Mouse (Mus musculus) lung, adult 18-20 months (tissue): ENCODE measurements around the gene Trpc3.
A peak's percentile ranks its signal among the peaks of the same experiment; 100 is the strongest.
"Not testable (repeated sequence)": the region's sequence is repeated elsewhere in the genome, so short reads cannot be mapped to it uniquely, and the experiment has no call there.

Experiments used
- DNase-seq, 2 experiments: peaks; one replicate each; pipeline ENCODE4 v3.0.0; 2022; ENCODE audit warnings: mixed read lengths in 2 of 2

The Trpc3 gene

DNA sequence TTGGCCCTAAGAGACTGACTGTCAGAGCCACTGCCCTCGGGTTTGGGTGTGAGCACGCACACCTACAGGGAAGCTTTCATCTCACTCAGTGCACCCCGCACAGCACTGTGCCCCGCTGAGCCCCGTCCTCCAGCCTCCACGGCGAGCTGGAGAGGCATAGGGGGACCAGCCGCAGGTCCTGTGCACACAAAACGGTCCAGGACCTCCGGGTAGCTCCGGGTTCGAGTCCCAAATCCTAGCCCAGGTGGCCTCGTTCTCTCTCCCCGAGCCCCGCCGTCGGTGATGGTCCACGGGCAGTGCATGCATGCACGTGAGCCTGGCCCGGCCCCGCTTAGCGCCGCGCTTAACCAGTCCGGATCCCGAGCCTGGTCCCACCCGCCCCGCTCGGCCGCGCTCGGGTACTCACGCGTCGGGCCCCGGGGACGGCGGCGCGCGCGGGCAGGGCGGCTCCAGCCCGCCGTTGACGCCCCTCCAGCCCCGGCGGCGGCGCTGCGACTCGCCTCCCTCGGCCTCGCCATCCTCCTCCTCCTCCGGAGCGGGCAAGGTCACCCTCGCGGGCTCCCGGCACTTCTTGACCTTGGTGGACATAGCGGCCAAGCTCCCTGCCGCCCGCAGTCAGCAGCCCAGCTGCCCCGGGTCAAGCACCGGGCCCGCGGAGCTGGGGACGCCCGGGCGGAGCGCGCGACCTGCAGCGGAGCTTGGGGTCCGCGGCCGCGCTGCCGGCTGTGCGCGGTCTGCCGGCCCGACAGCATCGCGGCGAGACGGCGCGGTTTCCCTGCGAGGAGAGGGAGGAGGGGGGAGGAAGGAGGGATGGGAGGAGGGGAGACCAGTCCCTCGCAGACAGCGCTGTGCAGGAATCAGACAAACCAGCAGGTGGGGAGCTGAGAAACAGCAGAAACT, at the start of gene Trpc3:
Trpc3 (minus strand) TSS at position 776 of the 900 bp plus-strand sequence.
- peak in 1 of 2 experiments; percentile 2 for DNase-seq

DNA sequence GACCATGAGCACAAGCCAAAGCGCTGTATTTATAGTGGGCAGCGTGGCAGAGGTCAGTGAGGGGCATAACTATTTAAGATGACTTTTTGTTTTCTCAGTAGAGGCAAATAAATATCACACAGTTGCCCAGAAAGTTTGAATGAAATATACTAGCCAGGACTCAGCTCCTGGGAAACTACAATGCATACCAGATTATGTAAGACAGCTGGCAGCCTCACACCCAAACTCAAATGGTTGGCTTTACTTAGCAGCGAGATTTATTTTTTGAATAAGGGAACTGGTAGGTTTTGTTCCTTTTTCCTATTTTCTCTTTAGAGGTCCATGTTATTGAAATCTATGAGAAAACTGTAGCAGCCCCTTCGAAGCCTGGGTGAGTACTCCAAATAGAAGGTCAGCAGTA, 48.1 kb upstream of the Trpc3 start:
- no peak for DNase-seq

DNA sequence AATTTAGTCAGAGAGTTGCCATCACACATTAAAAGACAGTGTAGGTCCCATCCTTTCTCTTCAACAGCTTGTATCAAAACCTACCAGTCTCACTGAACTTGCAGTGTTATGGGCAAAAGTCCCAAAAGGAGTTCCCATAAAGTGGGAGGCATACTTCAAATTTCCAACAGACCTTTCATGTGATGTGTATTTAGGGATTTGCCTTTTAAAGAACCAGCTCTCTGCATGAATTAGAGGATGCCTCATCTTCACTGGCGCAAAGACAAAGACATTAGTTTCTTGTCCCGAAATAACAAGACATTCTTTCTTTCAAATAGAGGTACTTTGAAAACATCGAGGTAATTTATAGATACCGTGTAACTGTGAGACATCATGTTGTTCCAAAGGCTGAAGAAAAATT, 43.1 kb upstream of the Trpc3 start:
- DNase-seq: no peak

DNA sequence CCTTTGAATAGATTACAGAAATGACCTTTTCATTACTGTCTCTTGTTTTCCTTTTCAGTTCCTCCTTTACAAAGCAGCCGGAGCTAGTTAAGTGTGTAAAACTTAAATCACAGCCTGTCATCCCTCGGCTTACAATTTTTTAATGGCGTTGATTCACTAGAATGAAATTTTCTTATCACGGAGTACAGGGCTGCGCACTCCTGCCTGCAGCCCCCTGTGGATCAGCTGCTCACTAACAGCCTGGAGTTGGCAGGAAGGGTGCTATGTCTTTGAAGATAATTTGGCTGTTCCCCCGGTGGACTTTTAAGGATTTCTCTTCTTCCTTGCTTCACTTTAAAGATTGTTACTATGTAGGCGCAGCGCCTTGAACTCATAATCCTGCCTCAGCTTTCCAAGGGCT, 36.6 kb upstream of the Trpc3 start:
- no peak for DNase-seq

DNA sequence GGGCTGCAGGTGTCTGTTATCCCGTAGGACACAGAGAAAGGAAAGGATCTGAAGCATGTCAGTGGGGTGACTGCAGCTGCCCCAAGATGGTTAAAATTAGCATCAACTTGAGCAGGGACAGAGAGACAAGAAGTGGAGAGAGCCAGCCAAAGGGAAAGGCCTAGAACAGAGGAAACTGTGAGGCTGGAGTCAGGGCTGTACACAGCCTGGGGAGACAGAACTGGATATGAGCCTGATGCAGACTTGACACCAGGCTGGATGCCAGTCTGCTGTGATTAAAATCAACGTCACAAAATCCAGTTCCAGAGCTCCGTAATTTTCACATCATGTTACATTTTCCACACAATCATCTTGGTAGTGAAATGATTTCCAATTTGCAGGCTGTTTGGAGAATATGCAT, 31.9 kb upstream of the Trpc3 start:
- no peak for DNase-seq

DNA sequence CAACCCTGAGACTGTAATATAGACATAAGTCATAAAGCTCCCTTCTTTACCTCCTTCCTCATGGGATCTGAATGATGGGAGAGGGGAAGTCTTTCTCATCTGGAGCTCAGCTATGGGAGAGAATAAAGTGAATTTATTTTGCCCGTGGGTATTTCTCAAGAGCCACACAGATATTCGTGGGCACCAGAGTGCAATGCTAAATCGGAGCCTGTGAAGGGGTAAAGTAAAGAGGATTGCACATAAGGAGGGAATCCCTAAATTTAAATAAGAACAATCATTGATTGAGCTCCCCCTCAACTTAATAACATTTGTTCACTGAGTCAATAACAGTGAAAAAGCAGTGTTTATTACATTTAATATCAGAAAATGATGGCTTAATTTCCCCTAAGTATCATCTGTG, 19.6 kb upstream of the Trpc3 start:
- no peak for DNase-seq

DNA sequence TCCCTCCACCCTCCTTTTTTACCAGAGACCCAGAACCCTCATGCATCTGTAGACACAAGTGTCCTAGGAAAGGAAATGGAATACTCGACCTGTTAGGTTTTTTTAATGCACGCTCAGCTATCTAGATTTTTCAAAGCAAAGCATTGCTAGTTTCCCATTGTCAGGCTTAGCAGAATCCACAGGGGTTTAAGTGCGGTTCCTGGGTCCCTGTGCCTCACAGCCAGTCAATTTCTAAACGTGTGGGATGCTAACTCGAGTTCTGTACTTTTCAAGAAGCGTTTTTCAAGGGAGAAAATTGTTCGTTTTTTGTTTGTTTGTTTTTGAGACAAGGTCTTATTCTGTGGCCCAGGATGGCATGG, 304 bp upstream of the Trpc3 start:
- DNase-seq: no peak

DNA sequence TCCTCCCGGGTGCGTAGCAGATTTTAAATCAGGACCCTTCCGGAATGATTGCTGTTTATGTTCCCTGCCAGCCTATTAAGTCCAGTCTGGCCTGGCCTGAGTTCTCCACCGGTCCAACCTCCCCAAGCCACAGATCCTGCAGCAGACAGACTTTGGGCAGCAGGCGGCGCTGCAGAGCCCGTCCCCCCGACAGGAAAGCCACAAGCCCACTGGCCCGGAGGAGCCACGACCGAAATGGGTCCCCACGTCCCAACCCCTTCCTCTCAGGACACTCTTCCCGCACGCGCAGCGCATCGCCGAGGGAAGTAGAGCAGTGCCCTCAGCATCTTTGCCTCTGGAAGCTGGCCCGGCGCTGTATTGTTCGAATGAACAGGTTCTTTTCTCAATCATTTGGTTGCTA, 1.1 kb downstream of the Trpc3 start:
- peak; percentile 24 to 42 for DNase-seq

DNA sequence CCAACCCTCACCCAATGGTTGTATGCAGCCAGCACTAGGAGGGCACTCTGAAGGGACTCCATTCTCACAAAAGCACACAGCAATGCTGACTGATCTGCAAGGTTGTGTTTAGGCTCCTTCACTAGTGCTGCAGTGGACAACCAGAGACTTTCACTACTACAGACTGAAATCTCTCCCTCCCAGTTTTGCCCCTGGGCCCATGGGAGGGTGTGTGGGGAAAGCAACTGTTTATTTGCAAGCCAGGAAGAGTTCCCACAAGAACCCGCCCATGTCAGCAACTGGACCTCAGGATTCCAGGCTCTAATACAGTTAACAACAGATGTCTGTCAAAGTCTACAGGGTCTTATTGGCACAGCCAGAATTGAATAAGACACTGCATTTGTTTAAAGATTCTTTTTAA, 14.1 kb downstream of the Trpc3 start:
- no peak for DNase-seq

DNA sequence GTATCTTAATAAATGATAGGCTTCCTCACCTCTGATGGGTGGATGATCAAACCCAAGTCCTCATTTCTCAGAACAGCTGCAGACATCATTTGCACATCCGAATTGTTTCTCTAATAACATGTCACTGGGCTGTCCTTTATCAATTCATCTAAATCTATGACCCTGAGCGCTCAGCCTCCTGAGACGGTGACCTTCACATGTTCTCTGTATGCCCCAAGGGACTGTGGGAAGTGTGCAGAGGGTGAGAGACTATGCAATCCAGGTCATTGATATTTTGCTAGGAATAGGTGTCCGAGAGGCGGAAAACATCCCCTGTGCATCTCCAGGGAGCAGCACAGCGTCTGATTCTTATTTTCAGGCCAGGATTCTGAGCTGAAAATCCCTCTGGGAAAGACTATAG, 22.2 kb downstream of the Trpc3 start:
- no peak for DNase-seq

DNA sequence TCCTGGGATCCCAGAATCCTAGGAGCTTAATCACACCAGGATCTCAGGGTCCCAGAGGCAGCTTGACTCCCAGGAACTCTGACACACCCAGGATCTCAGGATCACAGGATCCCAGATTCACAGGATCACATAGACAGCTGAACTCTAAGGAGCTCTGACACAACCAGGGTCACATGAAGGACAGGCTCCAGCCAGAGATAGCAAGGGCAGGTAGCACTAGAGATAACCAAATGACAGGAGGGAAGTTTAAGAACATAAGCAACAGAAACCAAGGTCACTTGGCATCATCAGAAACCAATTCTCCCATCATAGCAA, 44.8 kb downstream of the Trpc3 start:
- DNase-seq: not testable (repeated sequence)

DNA sequence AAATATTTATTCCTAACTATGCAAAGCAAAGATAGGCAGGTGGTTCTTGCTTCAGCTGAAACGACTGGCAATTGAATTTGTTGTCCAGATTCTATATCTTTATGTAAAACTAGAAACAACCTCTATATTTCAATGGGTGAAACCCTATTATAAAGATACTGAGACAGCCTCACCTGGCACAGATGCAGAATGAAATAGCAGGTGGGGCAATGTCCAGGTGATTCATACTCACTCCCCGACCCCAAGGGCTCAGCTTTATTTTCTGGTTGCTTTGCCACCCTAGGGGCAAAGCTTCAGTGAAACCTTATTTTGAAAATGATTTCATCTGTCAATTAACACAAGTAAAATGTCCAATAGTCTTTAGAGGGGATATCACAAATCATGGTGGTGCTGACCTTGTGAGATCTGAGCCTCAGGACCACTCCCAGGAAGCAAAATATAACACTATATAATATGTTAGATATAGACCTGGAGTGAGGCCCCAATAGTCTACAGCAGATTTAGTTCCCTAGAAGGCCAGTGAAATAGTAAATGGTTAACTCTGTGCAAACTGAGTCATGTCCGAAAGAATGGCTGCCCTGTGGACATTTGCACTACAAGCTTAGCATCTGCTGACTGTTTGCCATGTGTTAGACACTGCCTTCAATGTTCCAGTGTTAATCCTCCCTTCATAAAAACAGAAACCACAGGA, 45.3 kb downstream of the Trpc3 start:
- DNase-seq: no peak

DNA sequence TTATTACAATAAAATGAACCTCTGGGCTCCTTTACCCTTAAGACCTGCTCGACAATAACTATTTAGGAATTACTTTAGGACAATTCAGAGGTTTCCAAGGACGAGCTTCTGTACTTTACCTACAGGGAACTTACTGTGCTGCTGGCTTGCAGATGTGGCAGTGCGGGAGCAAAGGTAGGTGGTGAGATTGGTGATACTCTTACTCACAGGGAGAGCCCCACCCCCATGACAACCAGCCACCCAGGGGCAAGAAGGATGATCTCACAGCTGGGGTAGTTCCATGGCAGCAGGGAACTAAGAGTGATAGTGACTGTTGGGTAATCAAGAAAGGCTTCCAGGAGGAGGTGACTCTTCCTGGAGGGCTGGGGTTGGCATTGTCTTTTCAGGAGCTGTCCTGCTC, 46.6 kb downstream of the Trpc3 start:
- no peak for DNase-seq

DNA sequence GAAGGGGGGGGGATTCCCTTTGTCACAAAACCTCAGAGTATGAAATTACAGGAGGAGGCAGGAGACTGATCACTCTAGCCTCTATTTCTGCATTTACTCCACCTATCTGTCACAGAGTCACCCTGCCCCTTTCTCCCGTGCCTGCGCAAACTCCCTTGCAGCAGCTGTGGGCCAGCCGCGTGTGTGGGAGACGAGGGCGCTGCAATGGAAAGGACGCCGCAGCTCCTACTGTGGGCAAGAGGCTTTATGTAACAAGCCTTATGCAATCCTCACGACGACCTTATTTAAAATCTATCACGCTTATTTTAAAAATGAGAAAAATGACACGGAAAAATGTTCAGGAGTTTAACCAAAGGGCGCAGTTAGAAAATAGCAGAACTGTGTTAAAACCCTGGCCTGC, 47.2 kb downstream of the Trpc3 start:
- no peak for DNase-seq

DNA sequence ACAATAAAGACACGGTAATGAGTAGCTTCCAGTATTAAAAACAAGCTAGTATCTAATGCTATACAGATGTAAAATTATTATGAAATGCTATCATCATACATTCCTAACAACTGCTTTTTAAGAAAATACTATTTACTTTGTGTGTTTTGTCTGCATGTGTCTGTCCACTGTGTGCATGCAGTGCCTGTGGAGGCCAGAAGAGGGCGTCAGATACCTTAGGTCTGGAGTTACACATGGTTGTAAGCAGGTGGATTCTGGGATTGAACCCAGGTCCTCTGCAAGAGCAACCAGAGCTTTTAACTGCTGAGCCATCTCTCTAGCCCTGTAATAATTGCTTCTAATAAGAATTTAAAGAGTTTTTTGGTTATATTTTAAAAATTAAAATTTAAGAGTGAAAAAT, 49.2 kb downstream of the Trpc3 start:
- no peak for DNase-seq

DNA sequence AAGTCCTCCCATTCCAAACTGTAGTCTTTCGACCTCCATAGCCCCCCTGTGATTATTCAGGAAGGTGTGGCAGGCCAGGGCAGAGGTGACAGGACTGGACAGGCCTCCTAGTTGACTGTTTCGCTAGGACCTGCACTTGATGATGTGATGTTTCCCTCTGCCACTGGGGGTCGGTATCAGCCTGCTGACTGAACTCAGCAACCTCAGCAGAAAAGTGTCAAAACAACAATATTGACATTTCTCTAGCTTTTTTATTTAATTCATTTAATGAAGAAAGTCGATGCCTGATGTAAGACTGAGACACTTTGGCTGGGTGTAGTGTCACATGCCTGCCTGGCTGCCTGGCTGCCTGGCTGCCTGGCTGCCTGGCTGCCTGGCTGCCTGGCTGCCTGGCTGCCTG, 54.5 kb downstream of the Trpc3 start:
- DNase-seq: no peak

DNA sequence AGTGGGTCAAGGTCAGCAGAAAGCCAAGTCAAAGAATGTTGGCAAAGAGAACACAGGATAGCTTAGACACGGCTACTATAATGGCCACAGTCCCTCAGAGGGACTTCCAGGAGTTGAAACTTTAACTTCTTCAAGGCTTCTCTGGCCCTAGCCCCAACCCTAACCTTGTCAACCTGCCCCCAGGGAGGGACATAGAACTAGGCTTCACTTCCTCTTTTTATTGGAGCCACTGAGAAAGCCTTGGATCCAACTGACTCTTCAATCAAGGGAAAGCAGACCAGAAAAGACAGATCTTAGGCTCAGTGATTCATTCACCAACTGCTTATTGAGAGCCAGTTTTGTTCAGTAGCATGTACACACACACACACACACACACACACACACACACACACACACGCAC, 63.2 kb downstream of the Trpc3 start:
- no peak for DNase-seq

DNA sequence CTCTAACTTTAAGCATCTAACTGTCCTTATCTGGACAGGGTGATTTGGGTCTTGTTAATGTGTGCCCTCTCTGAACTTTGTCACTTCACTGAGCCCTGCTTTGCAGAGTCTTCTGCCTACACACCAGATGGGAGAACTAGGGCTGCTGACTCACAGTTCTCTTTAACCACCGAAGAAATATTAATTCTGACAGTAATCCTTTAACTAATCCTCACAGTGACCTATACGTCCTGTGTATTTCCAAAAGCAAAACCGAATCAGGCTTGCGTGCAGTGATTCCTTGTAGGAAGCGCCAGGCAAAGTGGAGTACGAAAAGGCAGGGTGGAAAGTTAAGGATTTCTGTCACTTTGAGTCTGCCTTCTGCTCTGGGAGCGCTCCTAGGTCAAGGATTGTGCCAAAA, 71.8 kb downstream of the Trpc3 start:
- DNase-seq: no peak

DNA sequence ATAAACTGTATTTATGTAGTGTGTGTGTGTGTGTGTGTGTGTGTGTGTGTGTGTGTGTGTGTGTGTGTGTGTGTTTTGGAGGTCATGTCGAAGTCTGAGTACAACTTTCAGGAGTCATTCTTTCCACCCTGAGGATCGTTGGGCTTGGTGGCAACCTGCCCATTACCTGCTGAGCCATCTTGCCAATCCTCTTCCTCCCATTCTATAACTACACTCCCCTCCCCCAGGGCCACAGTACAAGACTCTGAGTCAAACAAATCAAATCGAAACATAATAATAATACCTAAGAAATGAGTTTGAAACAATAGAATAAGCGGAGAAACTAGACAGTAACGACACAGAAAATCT, 76.1 kb downstream of the Trpc3 start:
- DNase-seq: peak in 1 of 2 experiments; percentile 8

DNA sequence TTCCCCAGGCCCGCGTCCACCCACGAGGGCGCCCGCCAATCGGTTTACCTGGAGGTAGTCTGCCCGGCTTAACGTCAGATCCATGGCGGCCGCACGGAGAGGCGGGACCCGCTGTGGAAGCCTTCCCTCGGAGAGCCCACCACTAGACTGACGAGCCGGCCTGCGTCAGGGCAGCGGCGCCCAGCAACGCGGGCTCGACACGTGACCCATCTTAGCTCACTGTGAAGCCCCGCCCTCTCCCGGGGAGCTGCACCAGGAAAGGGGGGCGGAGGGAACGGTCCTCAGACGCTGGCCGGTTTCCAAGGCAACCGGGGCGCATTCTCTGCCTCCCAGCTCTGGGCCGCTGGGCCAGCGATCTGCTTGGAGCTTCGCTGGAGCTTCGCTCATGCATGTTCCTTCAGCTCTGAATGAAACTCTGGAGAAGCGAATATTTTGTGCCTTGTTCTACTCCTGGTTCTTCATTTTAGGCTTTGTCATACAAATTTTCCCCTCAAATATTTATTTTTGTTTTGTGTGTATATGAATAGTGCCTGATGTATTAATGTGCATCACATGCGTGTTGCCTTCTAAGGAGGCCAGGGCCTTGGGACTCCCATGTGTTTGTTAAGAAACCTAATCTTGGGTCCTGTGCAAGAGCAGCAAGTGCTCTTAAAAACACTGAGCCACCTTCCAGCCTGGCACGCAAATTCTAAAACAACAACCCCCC, 76.6 kb downstream of the Trpc3 start, which contains the start of gene Bbs7:
Bbs7 (minus strand) TSS at position 276 of the 706 bp plus-strand sequence.
- DNase-seq: peak; percentile 91 to 95

DNA sequence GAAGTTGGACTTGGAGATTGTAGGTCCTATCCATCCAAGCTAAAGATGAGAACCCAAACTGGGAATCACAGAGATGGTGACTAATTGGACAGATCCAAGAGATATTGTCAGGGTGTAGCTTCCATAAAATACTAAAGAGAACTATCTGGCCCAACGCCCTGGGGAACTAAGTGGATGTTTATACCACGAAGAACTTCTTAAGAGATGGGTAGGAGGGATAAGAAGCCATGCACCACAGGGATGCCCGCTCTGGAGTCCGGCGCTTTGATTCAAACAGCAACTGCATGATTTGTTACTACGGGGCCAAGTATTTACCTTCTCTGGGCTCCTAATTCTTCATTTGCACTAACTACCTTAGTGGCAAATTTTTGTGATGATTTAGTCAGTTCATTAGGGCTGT, 77.3 kb downstream of the Trpc3 start:
- no peak for DNase-seq

DNA sequence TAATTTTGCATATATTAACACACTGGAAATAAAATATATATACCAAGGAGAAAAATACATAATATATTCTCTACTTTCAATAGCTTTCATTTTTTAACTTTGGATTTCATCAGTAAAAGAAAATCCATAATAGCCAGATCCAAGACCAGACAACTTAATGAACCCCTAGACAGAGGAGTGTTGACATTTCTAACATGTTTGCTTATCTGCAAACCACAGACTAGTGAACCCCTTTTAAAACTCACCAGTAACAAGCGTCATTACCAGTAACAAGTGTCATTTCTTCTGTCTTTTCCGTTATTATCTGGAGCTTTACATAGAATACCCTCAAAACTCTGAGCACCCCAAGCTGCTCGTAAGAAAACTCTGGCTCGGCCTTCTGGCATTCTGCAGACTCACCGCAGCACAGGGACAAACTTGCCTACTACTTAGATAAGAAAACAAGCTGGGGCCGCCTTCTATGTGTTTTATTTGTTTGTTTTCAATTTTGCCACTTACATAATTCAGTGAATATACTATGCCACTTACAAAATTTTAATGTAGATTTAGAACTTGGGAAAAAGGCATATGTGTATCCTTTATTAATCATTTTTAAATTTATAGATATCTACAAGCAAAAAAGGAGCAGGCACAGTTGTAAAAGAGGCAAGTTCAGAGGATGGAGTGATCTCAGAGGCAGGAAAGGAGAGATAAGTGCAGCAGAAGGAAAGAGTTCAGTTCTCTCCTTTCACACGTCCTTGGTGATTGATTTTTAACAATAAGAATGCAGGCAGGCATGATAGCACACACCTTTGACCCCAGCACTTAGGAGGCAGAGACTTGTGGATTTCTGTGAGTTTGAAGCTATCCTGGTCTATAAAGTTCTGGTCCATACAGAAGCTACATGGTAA, 83.8 kb downstream of the Trpc3 start:
- DNase-seq: no peak

DNA sequence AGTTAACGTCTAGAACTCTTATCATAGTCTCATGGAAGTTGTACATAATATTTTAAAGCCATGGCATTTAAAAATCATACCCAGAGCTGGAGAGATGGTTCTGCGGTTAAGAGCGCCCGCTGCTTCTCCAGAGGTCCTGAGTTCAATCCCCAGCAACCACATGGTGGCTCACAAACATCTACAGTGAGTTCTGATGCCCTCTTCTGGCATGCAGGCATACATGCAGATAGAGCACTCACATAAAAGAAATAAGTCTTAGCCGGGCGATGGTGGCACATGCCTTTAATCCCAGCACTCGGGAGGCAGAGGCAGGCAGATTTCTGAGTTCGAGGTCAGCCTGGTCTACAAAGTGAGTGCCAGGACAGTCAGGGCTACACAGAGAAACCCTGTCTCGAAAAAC, 90.2 kb downstream of the Trpc3 start:
- DNase-seq: not testable (repeated sequence)
